Mouse (Mus musculus) lung, adult 2 months (tissue): ENCODE results near the gene Slc16a5.

Experiments used
- CTCF ChIP-seq: fragments of 200-500 bp; IDR thresholded peaks from 2 replicates; pipeline ENCODE4 v1.5.1; 2011; ENCODE audit warnings: mild to moderate bottlenecking, low read length, control low read depth; ENCODE audit not compliant: insufficient read depth
- POLR2A ChIP-seq: fragments of 200-500 bp; IDR thresholded peaks from 2 replicates; pipeline ENCODE4 v1.6.1; 2011; ENCODE audit warnings: low read depth, mild to moderate bottlenecking, control low read depth, low read length, borderline replicate concordance; ENCODE audit errors: extremely low read depth

GRCm38 (mm10) chr11:115421328-115421727 lies 40.9 kb upstream of the Slc16a5 start:
- TF ChIP-seq CTCF (no peak), POLR2A (no peak)
